Mouse (Mus musculus) spleen, embryonic (tissue): ENCODE data around the gene Hpca.

Source experiments
- CTCF ChIA-PET: fragments of 350-600 bp; sonication (Branson Sonifier 250); formaldehyde crosslinking; loops from one replicate; lab custom pipeline; 2022; lab: Charles Lee

Gene Hpca

DNA sequence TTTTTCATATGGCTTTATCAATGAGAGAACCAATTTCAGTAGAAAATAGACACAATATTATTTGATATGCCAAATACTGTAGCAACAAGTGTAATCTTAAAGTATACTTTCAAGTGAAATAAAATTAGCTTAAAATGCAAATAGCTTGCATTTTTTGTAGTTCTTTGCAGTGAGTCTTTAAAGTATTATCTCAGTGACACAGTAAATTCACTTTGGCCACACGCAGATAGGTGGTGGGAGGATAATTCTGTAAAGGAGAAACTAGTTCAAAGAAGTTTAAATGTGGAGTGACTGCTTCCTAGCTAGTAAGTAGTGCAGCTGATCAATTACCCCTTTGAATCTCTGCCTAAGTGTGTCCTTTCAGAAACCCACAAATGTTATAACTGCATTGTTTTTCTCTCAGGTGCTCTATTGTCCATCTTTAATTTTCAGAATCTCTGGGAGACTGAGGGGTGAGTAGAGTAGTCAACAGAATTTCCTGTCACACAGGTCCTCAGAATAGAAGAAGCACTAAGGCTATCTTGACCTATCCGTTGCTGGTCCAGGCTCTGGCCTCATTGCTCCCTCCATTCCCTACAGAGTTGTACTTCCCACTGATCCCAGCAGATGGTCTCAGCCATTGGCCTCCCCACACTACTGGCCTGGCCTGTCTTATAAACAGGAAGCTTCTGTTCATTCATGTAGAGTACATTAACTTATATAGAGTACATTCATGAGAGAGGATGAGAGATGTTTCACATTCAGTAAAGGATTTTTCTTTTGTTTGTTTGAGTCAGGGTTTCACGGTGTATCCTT lies 59.4 kb downstream of the Hpca start:
- CTCF ChIA-PET = interaction anchor here (0.8 kb wide), 1 partner anchor 14 kb away, joined by 4 read pairs; no protein-coding TSS in a partner anchor
